Mouse (Mus musculus): ENCODE measurements around the gene Lsm3.

- TF ChIP-seq CEBPB (IDR thresholded peaks at IDR 0.05; ENCODE audit: low read depth), result no peak
- no peak for TF ChIP-seq CTCF (IDR thresholded peaks at IDR 0.05; ENCODE audit: control insufficient read depth, insufficient read depth, insufficient read length)
- TF ChIP-seq MAX (IDR thresholded peaks at IDR 0.05), result no peak
- TF ChIP-seq USF1 (IDR thresholded peaks at IDR 0.05; ENCODE audit: low read depth), result no peak
- no peak for TF ChIP-seq MYOD1 (IDR thresholded peaks at IDR 0.05; ENCODE audit: control insufficient read depth, insufficient read length, low read depth)
- no peak for TF ChIP-seq MYOG (IDR thresholded peaks at IDR 0.05; ENCODE audit: control insufficient read depth, extremely low read depth, insufficient read length)
These were observed 28.8 kb upstream of the Lsm3 start for GRCm38 (mm10) chr6:91486736-91487453.
